Mouse (Mus musculus) T-cell, adult 2 months (primary cell): Measurements from ENCODE around the gene Kctd20.
A peak's percentile ranks its signal among the peaks of the same experiment; 100 is the strongest.

Source experiments
- DNase-seq: peaks from one replicate; pipeline ENCODE4 v3.0.0; 2022; ENCODE audit warnings: low spot score

Gene Kctd20

DNA sequence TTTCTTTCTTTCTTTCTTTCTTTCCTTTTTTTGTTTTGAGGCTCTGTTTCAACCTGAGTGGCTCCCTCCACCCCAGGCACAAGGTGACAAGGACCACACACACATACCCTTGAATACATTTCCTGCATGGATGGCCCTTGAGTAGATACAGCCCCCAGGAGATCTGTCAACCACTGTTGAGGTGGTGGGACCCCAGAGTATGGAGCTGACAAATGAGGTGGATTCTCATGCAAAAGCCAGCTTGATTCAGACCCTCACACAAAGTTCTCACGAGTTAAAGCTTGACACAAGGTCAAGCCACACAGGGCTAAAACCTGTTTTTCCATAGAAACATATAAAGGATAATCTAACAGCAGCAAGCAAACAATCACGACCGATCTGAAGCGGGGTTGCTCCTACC is 19.5 kb upstream of the Kctd20 start:
- DNase-seq, result no peak

DNA sequence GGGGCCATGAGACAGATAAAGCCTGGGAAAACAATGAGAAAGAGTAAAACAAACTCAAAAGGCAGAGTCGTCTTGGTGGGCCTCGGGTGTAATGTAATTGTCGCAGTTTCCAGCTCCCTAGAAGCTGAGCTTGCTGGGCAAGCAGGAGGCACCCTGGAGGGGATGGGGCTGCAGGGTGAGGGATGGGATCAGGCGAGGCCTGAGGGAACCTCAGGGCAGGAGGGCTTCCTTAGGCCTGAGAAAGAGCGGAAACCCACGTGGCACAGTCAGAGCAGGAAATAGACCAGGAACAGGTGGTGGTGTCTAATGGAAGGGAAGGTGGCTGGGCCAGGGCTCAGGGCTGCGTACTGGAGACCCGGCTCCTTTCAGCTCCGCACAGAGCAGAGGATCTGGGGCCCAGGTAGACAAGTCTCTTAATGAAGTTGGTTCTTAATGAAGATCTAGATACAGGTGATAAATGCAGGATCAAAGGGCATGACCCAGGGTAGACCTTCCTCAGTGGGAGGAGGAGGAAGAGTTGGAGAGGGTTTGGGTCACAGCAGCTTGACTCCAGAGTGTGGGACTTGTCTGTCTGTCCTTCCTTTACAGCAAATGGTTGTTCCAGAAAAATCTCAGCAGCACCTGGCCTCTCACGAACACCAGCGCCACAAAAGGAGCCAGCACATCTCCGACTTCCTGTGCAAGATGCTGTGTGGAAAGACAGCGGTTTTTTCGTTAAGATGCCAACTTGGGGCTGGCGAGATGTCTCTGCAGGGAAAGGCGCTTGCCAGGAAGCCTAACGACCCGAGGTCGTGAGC is 17.4 kb upstream of the Kctd20 start:
- no peak for DNase-seq

DNA sequence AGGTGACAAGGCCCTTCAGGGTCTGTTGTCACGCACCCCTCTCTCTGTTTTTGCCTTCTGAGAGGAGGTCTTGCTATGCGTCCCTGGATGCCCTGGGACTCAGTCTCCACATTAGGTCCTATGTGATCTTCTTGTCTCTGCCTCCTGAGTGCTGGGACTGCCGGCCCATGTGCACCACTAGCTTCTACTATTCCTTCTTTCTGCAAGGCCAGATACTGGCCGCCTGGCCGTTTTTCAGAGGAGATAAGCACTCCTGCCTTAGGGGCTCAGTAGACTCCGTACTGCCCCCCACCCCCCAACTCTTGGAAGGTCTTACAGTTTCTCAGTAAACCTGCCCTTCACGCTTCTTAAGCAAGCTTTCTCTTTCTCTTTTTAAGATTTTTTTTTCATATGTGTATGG is 15.6 kb upstream of the Kctd20 start:
- DNase-seq, result no peak

DNA sequence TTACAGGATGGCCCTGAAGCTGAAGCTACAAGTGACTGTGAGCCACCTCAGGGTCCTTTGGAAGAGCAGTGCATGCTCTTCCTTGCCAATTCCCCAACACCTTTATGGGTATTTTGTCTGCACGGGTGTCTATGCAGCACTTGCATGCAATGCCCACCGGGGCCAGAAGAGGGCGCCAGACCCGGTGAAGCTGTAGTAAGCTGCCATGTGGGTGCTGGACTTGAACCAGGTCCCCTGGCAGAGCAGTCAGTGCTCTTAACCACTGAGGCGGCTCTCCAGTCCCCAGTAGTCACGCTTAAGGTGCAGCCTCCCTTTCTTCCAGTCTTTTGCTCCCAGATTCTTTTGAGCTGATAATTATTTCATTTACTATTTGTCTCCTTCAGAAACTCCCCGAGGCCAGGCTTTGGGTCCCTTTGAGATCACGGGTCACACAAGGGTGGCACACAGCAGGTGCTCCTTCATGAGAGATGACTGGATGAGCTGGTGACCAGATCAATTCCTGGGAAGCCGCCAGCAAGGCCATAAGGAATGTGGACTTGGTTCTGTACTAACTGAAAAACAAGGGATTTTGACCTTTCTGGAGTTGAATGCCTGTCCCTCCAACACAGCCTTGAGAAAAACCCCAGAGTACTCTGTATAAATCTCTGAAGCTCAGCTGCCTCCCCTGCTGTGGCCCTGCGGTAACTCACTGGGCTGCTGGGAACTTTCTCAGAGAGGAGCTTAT is 15.0 kb upstream of the Kctd20 start:
- DNase-seq, result peak; percentile 53

DNA sequence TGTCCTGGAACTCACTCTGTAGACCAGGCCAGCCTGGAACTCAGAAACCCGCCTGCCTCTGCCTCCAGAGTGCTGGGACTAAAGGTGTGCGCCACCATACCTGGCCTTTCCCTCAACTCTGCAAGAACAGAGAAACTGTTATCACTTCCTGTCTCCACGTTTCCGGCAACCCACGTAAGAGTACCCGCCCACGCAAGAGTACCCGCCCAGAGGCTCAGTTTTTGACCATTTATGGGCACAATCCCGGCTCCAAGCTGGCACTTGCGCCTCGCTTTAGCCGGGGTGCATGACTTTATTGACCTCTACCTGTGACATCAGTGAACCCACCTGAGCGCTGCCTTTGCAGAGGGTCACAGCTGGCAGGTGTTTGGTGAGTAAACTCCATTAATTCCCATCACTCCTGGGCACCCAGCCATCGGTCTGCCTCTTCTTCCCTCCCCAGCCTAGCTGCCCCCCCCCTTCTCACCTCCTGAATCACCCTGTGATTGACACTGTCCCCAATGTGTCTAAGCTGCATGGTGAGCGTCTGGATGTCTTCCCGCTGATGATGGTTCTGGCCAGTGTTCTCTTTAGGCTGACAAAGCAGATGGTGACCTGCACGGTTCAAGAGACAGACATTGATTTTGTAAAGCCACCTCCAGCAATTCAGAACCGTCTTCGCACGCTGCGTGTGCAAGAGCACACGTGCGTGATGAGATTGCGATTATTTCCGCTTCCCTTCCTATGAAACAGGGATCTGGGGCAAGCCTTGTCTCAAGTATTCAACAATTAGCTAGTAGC is 10.8 kb upstream of the Kctd20 start:
- no peak for DNase-seq

DNA sequence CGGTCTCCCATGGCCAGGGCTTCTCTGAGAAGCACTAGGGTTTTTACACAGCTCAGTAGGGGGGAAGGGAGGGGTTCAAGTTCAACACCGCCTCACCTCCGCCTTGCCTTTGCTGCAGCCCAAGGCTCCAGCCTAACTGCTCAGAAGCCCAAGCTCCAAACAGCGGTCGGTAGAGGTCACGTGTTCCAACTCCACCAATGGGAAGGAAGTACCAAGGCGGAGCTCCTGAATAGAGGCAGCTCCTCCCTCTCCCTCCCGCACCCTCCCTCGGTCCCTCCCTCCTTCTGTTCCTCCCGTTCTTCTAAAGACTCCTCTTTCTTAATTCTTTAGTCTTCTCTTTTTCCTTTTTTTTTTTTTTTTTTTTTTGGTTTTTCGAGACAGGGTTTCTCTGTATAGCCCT is 9.6 kb upstream of the Kctd20 start:
- DNase-seq, result no peak

DNA sequence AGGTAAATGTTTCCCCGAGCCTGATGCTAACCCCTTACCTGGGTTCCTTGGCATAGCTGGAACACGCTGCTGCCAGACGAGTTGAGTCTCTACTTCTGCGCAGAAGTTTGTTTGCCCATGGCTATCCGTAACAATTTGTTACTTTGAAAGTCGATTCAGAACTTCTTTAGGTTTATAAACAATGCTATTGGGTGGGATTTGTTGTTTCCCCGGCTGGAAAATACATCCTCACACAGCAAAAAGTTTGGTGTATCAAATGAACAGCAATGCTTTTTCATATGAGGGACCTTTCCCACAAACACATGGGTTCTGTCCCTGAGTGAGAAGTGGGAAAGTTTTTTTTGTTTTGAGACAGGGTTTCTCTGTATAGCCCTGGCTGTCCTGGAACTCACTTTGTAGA is 8.0 kb upstream of the Kctd20 start, which contains the start of gene Pxt1:
Pxt1 (minus strand) TSS at position 101 of the 400 bp plus-strand sequence.
- DNase-seq, result no peak

DNA sequence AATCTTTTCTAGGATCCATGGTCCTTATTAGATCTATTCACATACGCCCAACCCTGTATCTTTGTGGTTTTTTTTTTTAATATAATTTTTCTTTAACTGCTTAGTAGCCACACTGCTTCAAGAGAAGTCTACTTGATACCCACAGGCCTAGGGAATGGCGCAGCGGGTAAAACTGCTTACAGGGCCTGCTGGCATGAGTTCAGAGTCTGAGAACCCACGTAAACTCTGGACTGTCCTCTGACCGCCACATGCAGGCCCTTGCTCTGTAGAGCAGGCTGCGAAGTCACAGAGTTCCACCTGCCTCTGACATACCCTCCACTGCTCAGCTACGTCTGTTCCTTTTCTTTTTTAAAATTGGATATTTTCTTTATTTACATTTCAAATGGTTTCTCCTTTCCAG is 7.3 kb upstream of the Kctd20 start:
- no peak for DNase-seq

DNA sequence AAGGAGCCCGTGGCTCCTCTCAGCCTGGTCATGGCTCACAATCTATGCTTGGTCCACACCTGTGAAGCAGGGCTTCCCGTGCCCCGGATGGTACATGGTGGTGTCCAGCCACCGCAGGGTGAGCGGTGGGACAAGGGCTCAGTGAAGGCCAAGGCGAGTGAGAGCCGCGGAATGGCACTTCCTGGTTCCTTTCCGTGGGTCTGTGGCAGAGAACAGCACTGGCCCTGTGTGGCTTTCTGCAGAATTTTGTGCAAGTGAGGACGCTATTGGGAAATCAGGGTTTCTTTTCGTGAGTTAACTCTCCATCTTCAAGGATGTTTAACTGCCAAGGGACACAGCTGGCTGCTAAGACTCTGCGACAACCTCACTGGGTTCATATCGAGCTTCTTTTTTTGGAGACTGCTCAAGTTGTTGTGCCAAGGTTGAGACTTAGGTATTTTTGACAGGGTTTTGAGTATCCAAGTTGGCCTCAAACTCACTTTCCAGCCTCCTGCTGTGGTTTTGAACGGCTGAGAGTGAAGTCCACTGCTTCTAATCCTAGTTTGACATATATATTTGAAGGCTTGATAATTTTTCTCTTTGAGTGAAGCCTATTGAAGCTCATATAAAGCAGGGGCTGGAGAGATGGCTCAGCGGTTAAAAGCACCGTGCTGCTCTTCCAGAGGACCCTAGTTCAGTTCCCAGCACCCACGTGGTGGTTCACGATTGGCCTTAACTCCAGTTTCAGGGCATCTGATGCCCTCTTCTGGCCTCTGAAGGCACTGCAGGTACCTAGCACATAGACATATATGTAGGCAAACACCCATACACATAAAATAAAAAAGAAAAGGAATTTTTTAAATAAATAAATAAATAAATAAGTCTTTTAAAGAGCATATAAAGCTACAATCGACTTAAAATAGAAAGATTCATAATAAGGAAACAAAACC is 4.5 kb upstream of the Kctd20 start:
- no peak for DNase-seq

DNA sequence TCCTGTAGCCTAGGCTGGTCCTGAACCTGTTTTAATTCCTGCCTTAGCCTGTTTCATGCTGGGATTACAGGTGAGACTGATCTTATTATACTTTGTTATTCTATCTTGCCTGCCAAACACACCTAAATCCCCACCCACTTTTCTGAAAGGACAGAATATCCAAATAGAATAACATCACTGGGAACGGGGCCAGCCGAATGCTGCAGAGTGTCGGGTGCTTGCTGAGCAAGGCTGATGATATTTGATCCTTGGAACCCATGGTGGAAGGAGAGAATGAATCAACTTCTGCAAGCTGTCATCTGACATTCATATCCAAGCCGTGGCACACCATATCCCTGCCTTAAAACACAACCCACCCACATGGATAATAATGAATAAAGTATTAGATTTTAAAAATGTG is 3.1 kb upstream of the Kctd20 start:
- no peak for DNase-seq

DNA sequence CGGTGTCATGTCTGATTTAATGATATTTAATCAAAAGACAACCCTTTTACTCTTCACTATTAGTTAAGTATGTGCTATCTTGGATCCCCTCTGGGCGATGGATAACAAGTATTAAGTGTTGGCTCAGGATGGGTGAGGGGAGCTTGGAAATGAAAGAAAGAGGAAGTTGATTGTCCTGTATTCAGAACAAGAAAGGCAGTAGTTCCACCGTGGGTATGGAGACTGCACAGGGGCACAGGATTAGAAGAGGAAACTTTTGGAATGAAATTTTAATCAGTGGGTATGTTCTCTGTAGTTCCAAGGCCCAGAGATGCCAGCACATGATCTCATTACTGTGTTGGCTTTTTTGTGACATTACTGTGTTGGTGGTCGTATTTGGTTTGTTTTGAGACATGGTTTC is 999 bp upstream of the Kctd20 start:
- DNase-seq, result no peak

DNA sequence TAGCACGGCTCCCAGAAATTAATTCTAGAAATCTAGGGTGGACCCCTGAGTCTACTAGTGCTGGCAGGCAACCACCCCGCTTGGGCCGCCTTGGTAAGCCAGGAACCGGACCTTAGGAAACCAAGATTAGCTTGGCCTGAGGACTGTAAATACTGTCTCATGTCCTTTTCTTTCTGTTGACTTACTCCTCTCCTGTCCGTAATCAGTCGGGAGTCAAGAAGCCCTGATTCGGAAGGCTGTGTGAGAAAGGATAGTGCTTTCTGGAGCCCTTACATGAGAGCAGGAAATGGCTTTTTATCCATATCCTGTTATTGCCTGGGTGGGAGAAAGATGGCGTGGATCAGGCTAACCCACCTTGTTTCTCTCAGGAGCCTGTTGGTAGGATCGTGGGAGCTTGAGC is 1.5 kb downstream of the Kctd20 start:
- peak; percentile 24 for DNase-seq

DNA sequence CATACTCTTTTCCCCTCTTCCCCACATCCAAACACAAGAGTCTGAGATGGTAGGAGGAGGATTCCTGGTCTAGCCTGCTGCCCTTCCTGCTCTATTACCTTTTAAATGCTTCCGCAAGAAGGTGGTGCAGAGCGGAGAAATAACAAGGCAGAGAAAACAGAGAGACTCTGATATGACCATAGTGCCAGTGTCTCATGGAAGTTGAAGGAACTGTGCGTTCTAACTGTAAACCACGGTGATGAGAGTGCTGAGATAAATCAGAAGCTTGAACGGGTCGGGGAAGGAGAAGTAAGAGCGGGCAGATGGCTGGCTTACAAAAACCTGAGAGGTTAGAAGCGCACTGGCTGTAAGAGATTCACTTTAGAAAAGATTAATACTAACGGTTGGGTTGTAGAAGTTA is 2.7 kb downstream of the Kctd20 start:
- no peak for DNase-seq

DNA sequence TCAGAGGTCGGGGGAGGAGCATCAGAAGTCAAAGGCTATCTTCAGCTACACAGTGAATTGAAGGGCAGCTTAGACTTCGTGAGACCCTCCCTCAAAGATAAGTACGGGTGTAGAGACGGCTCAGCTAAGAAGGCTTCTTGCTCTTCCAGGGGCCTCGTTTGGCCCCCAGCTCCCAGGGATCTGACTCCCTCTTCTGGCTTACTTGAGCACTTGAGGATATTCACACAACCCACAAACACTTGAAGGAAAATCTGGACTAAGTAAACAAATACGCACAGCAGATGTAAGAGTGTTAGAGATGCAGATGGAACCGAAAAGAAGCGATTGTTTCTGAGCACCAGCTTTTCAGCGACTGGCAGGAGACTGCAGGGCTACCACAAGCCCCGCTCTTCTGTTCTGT is 8.8 kb downstream of the Kctd20 start:
- DNase-seq, result no peak

DNA sequence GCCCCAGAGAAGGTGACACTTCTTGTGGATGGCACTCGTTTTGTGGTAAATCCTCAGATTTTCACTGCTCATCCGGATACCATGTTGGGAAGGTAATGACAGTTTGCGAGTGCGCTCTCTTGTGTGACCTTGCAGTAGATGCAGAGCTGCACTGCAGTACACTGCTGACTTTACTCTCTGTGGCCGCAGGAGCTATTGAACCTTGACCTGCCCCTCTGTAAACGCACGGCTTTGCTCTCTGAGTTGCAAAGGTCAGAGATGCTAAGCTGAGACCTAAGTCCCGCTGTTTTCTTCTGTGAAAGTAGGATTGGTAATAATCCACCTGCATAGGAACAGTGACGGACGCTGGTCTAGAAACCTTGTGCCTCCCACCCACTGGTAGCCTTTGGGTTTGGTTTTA is 9.8 kb downstream of the Kctd20 start:
- DNase-seq, result no peak

DNA sequence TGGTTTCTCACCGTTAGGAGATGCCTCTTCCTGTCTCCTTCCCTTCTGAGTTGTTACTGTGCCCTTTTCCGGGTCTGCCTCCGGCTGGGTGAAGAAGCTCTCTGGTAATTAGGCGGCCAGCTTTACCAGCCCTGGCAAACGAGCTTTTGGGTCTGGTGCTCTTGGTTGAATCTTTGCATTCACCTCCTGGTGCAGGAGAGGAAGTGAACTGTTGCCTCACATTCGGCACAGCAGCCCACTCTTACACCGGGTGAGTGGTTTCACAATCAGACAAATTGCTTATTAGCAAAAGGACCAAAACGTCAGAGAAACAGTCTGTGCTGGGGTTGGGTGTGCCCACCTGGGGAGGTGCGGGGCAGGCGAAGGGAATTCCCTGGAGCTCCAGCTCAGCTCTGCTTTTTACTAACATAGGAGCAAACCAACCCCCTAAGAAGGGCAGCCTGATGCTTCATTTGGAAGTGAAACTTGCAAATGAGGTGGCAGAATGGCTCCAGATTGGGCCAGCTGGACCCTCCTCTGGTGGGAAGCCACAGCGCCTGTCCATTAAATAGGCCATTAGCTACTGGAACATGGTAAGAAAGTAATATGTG is 15.4 kb downstream of the Kctd20 start:
- peak; percentile 19 for DNase-seq

DNA sequence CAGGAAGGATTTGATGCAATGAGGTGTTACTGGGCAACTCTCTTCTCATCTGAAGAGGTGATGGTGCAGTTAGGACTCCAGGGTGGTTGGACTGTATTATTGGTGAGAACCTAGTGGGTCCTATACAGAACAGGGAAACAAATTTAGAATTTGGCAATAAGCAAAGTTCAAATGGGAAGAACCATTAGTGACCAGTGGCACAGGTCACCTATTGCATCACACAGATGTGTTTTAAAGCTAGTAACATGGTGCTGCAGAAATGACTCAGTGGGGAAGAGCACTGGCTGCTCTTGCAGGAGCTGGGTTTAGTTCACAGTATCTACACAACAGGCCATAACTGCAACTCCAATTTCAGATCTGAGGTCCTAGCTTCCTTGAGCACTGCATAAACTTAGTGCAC is 18.4 kb downstream of the Kctd20 start:
- no peak for DNase-seq

DNA sequence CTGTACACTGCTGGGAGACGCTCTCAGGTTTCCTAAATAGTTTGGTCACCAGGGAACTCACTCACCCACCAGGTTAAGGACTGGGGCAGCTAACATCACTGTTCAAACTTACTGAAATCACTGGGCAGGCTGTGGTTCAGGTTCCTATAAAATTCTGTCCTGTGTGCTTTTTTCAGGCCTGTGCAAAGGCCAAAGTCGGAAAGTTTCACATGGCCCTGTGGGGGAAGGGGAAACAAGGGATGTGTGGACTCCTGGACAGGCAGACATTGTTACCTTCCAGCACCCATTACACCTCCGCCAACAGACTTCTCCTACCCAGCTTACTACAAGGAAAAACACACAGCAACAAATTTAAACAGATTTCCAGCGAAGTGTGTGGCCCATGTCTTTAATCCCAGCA is 27.3 kb downstream of the Kctd20 start:
- no peak for DNase-seq

DNA sequence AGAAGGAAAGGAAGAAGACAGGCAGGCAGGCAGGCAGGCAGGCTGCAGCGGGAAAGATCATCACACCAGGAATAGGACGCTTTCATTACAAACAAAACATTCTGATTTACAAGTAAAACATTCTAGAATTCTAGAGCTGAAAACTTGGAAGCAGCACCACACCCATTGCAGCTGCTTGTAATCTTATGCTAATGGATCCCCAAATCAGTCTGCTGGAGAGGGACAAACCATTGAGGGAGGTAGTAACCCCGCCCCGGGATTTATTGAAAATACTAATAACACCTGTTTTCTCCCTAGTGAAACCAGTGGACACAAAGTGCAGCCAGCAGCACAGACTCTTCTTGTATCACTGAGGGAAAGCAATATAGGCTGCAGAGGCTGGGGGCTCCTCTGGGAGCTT is 29.3 kb downstream of the Kctd20 start:
- no peak for DNase-seq

DNA sequence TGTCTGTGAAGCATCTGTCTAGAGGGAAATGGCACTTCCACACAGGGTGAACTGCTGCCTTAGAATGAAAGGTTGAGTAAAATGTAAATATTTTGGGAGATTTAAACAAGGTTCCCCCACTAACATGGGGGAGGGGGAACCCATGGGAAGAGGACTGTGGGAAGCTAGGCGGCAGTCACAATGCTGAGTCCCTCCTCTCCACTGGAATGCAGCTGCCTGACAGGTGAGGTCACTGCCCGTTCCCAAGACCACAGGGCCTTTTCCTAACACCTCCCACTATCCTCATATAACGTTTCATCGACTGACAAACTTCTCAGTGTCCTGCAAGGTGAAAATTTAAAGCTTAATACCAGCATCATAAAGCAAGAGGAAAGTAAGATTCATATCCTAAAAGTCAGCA is 30.8 kb downstream of the Kctd20 start:
- DNase-seq, result no peak

DNA sequence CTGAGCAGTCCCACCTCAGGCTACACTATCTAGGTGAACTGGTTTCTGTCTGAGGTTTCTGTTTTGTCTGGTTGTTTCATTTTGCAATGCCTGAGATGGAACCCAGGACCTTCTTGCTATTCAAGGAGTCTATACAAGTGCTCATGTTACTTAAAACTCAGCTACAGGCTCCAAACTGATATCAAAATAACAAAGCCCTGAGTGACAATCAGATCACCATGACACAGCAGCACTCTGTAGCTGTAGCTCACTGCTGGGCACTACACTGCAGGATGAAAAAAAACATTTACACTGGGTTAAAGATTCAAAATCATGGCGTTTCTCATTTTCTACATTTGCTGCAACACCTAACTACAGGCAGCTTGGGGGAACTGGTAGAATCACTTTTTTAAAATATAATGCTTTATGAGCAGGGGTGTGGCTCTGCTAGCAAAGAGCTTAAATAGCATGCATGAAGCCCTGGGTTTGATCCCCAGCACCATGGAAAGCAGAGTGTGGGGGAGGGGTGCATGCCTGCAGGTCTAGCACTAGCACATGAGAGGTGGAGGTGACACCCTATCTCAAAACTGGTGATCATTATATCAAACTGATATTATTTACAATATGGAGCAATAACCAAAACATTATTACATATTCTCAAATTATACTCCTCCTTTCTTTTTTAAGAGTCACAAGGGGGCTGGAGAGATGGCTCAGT is 33.1 kb downstream of the Kctd20 start:
- no peak for DNase-seq
